Mouse (Mus musculus) brain, embryonic 14.5 days (tissue): ENCODE data around the gene Klf7.

Experiments used
- CTCF ChIP-seq: fragments of 200-500 bp; IDR thresholded peaks from 2 replicates; pipeline ENCODE4 v1.5.1; 2012; ENCODE audit warnings: inconsistent platforms, mild to moderate bottlenecking, moderate library complexity, borderline replicate concordance; ENCODE audit not compliant: insufficient read depth, insufficient read length; ENCODE audit errors: extremely low read depth
- POLR2A ChIP-seq: fragments of 200-500 bp; IDR thresholded peaks from 2 replicates; pipeline ENCODE4 v1.6.1; 2012; ENCODE audit warnings: mild to moderate bottlenecking, inconsistent platforms, borderline replicate concordance; ENCODE audit not compliant: poor library complexity, insufficient read depth, insufficient read length, severe bottlenecking; ENCODE audit errors: extremely low read depth

DNA sequence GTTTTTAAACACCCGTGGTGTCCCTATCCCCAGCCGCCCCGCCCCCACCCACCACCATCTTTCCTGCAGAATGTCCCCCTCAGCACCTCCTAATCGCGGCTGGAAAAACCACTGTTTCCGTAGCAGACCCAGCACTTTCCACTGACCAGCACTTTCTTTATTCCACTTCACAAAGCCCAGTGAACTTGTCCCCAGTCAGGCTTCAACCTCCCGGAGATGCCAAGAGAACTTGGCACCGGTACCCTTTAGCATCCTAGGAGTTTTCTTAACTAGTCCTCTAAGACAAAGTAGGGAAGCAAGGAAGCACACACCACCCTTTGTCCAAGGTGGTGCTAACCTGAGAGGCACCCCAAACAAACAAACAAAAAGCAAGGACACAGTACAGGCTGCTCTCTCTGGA is 2.2 kb downstream of the Klf7 start:
- no peak for TF ChIP-seq POLR2A
- TF ChIP-seq CTCF: no peak
